Comparison of ENCODE assay signal across 8 mouse cellular contexts in the genomic region with DNA sequence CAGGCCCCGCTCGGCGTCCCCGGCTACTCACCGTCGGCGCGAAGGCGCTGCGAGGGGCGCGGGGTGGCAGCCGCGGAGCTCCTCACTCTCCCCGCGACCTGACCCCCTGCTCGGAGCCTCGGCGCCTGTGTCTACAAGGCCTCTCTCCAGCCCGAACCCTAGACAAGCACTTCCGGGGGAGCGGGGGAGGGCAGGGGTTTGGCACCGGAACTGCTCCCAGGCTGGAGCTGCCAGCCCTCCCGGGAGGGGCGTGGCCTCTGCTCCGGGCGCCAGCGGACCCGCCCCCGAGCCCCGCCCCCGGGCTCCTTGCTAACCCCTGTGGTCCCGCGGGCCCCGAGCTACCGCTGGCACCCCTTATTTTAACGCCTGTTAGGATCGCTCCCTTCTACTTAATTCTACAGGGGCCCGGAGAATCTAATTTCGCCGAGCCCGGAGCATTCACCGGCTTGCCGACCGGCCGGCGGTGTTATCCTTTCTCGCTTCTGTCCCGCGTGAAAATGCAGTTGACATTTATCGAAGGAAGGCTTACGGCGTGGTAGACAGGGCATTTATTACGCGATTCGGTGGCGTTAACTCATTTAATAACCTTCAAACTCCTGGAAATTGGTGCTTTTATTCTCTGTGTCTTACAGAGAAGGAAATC. TPM values are rescaled to one million over a fixed set of nuclear protein-coding genes. Genes with fewer than 3 reads are reported as not detected.
DNase-seq lines count a peak whose midpoint lies in the region; ATAC-seq and TF ChIP-seq lines count a peak whose summit lies in the region.

A gene (minus strand): TSS at position 174 of the 643 bp plus-strand sequence.

- no peaks in the 10 kb centered on the region for H3K36me3 ChIP-seq in embryonic facial prominence, embryonic 13.5 days
- peaks cover 14% of the 10 kb centered on the region for H3K36me3 ChIP-seq in heart, adult 2 months (ENCODE audit: control insufficient read depth, insufficient read depth, low read length)
- no peaks in the 10 kb centered on the region for H3K36me3 ChIP-seq in limb, embryonic 13.5 days
- H3K36me3 ChIP-seq in midbrain, embryonic 16.5 days (ENCODE audit: control insufficient read depth, insufficient read depth, low read length), result no peaks in the 10 kb centered on the region

- WGBS in embryonic facial prominence, embryonic 13.5 days, result under 1% methylated on average over 57 of the region's 57 CpGs
- WGBS in heart, adult 2 months, result under 1% methylated on average over 57 of the region's 57 CpGs
- under 1% methylated on average over 48 of the region's 57 CpGs for WGBS in limb, embryonic 13.5 days
- under 1% methylated on average over 56 of the region's 57 CpGs for WGBS in midbrain, embryonic 16.5 days

- peaks cover 6% of the 10 kb centered on the region; the same call in 1 of the 2 replicates for H3K79me2 ChIP-seq in heart, adult 2 months (replicated peaks; ENCODE audit: control insufficient read depth, insufficient read depth, low read length)

- TF ChIP-seq POLR2A in heart, adult 2 months (IDR thresholded peaks at IDR 0.05; ENCODE audit: insufficient read depth, low read depth, low read length), result peak; percentile 80

- no peaks in the 10 kb centered on the region for H3K9me3 ChIP-seq in embryonic facial prominence, embryonic 13.5 days
- no peaks in the 10 kb centered on the region for H3K9me3 ChIP-seq in limb, embryonic 13.5 days
- H3K9me3 ChIP-seq in midbrain, embryonic 16.5 days (replicated peaks; ENCODE audit: control insufficient read depth, low read length, poor library complexity, severe bottlenecking), result no peaks in the 10 kb centered on the region

- peak within 1 kb of the TSS; percentile 74 for H3K4me2 ChIP-seq in embryonic facial prominence, embryonic 13.5 days
- peak within 1 kb of the TSS; percentile 78 for H3K4me2 ChIP-seq in limb, embryonic 13.5 days (replicated peaks)
- H3K4me2 ChIP-seq in midbrain, embryonic 16.5 days (ENCODE audit: low read length), result peak within 1 kb of the TSS; percentile 81

- peaks cover 33% of the 10 kb centered on the region for H3K4me1 ChIP-seq in embryonic facial prominence, embryonic 13.5 days
- peaks cover 14% of the 10 kb centered on the region for H3K4me1 ChIP-seq in heart, adult 2 months (ENCODE audit: control insufficient read depth, insufficient read depth, low read length)
- H3K4me1 ChIP-seq in limb, embryonic 13.5 days, result peaks cover 58% of the 10 kb centered on the region
- peaks cover 25% of the 10 kb centered on the region for H3K4me1 ChIP-seq in midbrain, embryonic 16.5 days (ENCODE audit: control insufficient read depth, insufficient read depth, low read length)

- TF ChIP-seq CTCF in heart, adult 2 months (IDR thresholded peaks at IDR 0.05), result no peak

- ATAC-seq in embryonic facial prominence, embryonic 13.5 days (ENCODE audit: insufficient number of reproducible peaks, insufficient read depth, low FRiP score, low TSS enrichment, low read depth), result peak; percentile 93
- peak; percentile 95 for ATAC-seq in limb, embryonic 13.5 days (ENCODE audit: low FRiP score, low read depth)
- ATAC-seq in midbrain, embryonic 16.5 days, result peak; percentile 97

- H3K4me3 ChIP-seq in embryonic facial prominence, embryonic 13.5 days, result peak within 1 kb of the TSS; percentile 100
- peak within 1 kb of the TSS; percentile 88 for H3K4me3 ChIP-seq in heart, adult 2 months
- H3K4me3 ChIP-seq in limb, embryonic 13.5 days, result peak within 1 kb of the TSS; percentile 98
- peak within 1 kb of the TSS; percentile 71 for H3K4me3 ChIP-seq in midbrain, embryonic 16.5 days (ENCODE audit: low read depth, low read length)

- intact Hi-C loops in heart, adult 2 months (cut with DNase I), result loop anchor here (2.0 to 10.0 kb wide), 6 partner anchors 36 to 196 kb away; a partner anchor contains a TSS

- peak within 1 kb of the TSS; percentile 98 for H3K9ac ChIP-seq in embryonic facial prominence, embryonic 13.5 days
- H3K9ac ChIP-seq in heart, adult 2 months (ENCODE audit: low read depth, low read length), result peak within 1 kb of the TSS; percentile 98
- H3K9ac ChIP-seq in limb, embryonic 13.5 days, result peak within 1 kb of the TSS; percentile 96
- H3K9ac ChIP-seq in midbrain, embryonic 16.5 days (ENCODE audit: low read depth, low read length), result peak within 1 kb of the TSS; percentile 86

- H3K27ac ChIP-seq in embryonic facial prominence, embryonic 13.5 days, result peak within 1 kb of the TSS; percentile 93
- H3K27ac ChIP-seq in heart, adult 2 months, result peak within 1 kb of the TSS; percentile 90
- peak within 1 kb of the TSS; percentile 91 for H3K27ac ChIP-seq in limb, embryonic 13.5 days
- H3K27ac ChIP-seq in midbrain, embryonic 16.5 days (ENCODE audit: low read length), result peak within 1 kb of the TSS; percentile 67

- H3K27me3 ChIP-seq in embryonic facial prominence, embryonic 13.5 days, result no peaks in the 10 kb centered on the region
- H3K27me3 ChIP-seq in heart, adult 2 months (ENCODE audit: control insufficient read depth, insufficient read depth, low read length), result no peaks in the 10 kb centered on the region
- H3K27me3 ChIP-seq in limb, embryonic 13.5 days, result no peaks in the 10 kb centered on the region
- no peaks in the 10 kb centered on the region for H3K27me3 ChIP-seq in midbrain, embryonic 16.5 days (ENCODE audit: control insufficient read depth, insufficient read depth, low read depth, low read length)

- peak; percentile 94 for DNase-seq in 3134 (ENCODE audit: extremely low read depth, insufficient read length, low spot score)
- DNase-seq in adrenal gland, postnatal 36 days, result peak; percentile 97 to 100
- peak; percentile 97 for DNase-seq in heart, adult 2 months
- DNase-seq in kidney, adult 8-10 months, result peak; percentile 96
- peak; percentile 93 to 97 for DNase-seq in spleen, postnatal 10 days (ENCODE audit: low spot score in 2 of 2)

- TF ChIP-seq EP300 in heart, adult 2 months (IDR thresholded peaks at IDR 0.05; ENCODE audit: insufficient read depth, low read depth, low read length), result no peak

RNA-seq across cellular contexts. Expression of the gene that starts here (rescaled TPM):
- 10 to 100 TPM; 26.5 to 28.4 TPM for total RNA-seq in adrenal gland, postnatal 36 days (2021)
- 20.8 and 25.8 TPM in 2 replicates for polyA plus RNA-seq in embryonic facial prominence, embryonic 13.5 days (2015; fragmentation: Nextera tagmentation; extraction: Ambion mirVana)
- 10 to 100 TPM; 14.2 to 17.0 TPM for total RNA-seq in heart, adult 2 months (2021)
- polyA plus RNA-seq in heart, adult 2 months (2012; rRNA removed), result 13.4 and 26.0 TPM in 2 replicates
- 21.8 and 22.6 TPM in 2 replicates for polyA plus RNA-seq in limb, embryonic 13.5 days (2015; fragmentation: Nextera tagmentation; extraction: Ambion mirVana)
- polyA plus RNA-seq in midbrain, embryonic 16.5 days (2015; fragmentation: Nextera tagmentation; extraction: Ambion mirVana), result 19.7 and 20.2 TPM in 2 replicates

Comparison
In these comparisons a context has a peak if more than half of its experiments do, and no peak if none do; other contexts are left out.
1. Peak in every context shown above with its lines: DNase-seq, ATAC-seq, H3K4me3 ChIP-seq and H3K27ac ChIP-seq.